Mouse (Mus musculus): ENCODE data around the gene Muc4.

Gene Muc4
- long read RNA-seq, experiment 1: 0 reads
- long read RNA-seq, experiment 2: 0 reads

DNA sequence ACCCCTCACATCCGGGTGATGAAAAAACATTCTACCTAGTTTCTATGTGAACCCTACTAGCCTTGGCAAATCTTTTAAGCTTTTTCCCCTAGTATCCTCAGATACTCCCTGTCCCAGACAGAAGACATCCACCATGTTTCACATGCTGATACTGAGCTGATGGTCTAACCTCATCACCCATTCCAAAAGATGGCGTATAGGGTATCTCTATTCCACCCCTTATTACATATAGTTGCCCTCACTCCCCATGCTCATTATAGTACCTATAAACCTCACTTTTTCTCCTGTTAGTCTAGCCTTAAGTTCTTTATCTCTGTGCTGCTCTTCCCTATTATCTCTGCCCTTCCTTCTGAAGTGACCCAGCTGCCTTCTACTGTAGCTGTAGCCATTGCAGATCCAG, at the start of gene Muc4:
Muc4 (plus strand) TSS at position 301 of the 400 bp plus-strand sequence.
- intact Hi-C loops (cut with DNase I): no loop called here

DNA sequence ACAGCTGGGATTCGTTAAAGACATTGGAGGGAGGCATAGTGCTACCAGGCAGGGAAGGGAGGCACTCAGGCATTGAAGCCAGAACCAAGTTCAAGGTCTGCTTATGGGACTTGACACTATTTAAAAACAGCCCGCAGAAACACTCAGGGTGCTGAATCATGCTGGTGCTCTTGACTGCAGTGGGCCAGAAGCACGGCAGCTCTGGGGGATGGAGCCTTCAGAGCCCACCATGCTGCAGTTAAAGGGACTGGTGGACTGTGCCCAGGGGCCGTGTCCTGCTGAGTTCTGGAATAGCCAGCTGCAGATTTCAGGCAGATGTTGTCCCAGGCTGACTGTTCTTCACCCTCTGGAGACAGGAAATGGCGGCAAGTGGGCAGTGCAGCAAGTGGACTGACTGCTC, 49.7 kb upstream of the Muc4 start:
- intact Hi-C loops (cut with DNase I): no loop called here

DNA sequence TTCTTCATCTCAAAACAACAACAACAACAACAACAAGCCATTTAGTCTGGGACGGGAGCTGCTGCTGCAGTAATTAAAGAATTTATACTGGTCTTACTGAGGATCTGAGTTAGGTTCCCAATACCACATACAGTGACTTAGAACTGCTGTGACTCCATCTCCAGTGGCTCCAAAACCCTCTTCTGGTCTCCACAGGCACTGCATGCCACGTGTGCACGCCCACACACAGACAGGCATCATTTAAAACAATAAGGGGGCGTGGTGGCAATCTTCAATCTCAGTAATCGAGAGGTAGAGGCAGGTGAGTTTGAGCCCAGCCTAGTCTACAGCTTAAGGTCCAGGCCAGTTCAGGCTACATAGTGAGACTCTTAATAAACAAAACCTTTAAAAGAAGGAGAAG, 48.5 kb upstream of the Muc4 start:
- intact Hi-C loops (cut with DNase I): no loop called here

GRCm38 (mm10) chr16:32688770-32689169, 46.9 kb upstream of the Muc4 start:
- intact Hi-C loops (cut with DNase I): loop anchor here (2.0 kb wide), 1 partner anchor 50 kb away; no protein-coding TSS in a partner anchor

- intact Hi-C loops (cut with DNase I): loop anchor here (2.0 kb wide), 1 partner anchor 51 kb away; no protein-coding TSS in a partner anchor
Observed at GRCm38 (mm10) chr16:32689501-32689900, 46.2 kb upstream of the Muc4 start.

DNA sequence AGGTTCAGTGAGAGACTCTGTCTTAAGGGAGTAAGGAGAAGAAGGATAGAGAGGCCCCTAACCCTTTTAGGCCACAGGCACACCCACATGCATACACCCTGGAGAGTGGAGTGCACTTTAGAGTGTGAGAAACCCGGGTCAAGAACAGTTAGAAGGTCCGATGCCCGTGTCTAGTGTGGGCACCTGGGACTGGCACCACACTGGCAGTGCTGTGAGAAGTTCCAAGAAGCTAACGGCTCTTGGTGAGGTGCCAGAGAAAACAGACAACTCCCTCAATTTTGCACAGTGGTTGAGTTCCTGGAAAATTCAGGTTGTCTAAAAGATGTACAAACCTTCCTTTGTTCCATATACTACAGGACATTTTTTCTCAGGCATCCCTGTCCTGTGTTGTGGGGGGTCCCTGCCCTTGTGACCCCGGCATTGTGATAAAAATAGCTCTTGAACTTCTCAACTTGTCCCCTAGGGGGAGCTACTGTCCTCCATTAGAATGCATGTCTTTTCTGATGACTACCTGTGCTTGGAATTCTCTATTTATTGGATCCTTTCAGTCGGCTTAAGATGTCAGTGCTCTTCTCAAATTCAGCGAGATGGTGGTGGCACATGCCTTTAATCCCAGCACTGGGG, 38.7 kb upstream of the Muc4 start:
- intact Hi-C loops (cut with DNase I): no loop called here

DNA sequence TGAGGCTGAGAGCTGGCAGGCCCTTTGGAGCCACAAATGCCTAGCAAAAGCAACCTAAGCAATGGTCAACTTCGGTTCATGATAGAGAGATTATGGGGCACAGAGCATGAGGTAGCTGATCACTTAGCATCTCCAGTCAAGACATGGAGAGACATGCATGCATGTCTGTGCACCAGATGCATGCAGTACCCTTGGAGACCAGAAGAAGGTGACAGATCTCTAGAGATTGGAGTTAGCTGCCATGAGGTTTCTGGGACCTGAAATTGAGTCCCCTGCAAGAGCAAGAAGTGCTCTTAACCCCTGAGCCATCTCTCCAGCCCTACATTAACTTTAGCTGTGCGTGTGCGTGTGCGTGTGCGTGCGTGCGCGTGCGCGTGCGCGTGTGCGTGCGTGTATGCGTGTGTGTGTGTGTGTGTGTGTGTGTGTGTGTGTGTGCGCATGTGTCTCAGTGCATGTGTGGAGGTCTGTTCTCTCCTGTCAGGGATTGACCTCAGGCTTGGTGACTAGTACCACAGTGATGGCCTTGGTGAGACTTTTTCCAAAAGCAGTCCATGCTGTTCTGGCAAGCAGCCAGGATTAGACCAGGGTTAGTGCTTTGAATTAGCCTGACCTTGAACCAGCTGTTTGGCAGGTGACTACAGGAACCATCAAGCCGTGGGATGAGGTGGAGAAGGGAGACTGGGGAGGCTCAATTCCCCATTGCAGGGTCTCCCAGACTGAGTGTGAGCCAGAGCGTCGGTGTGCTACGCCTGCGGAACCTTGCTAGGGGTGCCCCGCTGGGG, 37.8 kb upstream of the Muc4 start:
- intact Hi-C loops (cut with DNase I): no loop called here

- intact Hi-C loops (cut with DNase I): no loop called here
Observed at GRCm38 (mm10) chr16:32698550-32698949, 37.1 kb upstream of the Muc4 start.

DNA sequence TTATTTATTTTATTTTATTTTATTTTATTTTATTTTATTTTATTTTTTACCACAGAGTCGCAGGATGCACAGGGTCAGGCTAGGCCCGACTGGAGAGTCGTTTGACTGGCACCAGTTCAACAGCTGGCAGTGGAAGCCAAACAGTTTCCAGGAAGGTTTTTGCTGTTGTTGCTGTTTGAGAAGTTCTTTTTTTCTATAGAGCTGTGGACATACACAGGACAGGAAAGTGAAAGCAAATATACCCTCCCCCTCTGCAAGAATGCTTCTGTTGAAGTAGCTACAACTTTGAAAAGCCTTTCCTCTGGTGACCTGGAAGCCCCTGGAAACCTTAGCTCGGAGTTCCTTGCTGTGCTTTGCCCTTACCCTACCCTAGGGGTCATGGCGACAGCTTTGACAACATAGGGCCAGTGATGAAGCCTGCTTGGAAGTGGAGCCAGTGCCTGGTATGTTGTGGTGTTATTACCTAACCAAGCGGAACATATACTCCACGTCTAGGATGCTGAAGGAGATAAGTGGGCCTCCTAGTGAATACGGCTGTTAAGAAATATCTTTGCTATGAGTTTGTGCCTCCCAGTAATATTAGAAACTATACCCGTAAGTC, 32.3 kb upstream of the Muc4 start:
- intact Hi-C loops (cut with DNase I): no loop called here

- intact Hi-C loops (cut with DNase I): no loop called here
Observed at GRCm38 (mm10) chr16:32705606-32706005, 30.1 kb upstream of the Muc4 start.

GRCm38 (mm10) chr16:32707111-32707823, 28.4 kb upstream of the Muc4 start:
- intact Hi-C loops (cut with DNase I): no loop called here

DNA sequence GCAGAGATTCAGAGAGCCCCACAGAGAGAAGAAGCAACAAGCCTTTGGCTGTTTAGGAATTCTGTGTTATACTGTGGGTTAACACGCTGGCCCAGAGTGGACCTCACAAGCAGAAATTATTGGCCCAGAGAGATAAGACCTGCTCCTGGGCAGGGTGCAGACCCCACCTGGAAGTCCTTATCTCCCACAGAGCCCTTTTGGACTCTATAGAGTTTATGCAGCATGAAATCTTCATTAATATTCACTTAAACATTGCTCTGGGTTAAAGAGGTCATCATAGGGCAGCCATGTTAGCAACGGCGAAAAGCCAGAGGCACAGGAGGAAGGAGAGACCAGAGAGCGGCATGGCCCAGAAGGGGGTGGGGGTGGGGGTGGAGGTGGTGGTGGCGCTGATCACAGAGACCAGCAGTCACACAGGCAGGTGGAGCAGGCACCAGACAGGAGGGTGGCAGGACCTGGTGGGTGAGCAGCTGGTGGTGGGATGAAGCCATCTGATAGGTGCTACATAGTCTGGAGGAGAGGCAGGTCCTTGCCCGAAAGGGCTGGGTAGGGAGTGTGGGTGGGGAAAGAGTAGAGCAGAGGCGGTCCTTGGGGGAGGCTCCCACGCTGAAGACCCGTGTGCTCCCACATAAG, 27.7 kb upstream of the Muc4 start:
- intact Hi-C loops (cut with DNase I): no loop called here

DNA sequence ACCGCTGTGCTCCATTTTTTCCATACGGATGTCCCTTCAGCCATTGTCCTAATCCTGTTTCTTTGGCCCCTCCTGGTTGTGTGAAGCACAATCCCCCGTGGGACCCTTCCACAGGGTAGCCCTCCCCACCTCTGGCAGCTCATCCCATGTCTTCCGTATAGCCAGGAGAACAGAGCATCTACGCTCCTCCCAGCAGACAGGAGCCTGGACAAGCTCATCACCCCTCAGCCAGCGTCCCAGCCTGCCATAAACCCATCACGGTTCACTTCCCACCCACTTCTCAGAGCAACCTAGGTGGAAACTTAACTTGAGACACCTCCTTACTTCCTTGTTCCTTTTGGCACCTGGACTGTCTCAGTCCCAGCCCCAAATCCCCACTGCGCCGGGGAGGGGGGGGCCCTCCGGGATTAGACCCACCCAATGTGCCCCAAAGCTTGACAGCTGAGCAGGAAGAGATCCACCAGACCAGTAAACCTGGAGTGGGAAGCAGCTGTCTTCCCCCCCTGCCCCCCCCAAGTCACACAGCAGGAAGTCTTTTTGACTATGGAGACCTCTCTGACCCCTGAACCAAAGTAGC, 27.1 kb upstream of the Muc4 start:
- intact Hi-C loops (cut with DNase I): no loop called here

- intact Hi-C loops (cut with DNase I): no loop called here
Observed at GRCm38 (mm10) chr16:32709116-32709515, 26.6 kb upstream of the Muc4 start.

GRCm38 (mm10) chr16:32710426-32711070, 25.1 kb upstream of the Muc4 start:
- intact Hi-C loops (cut with DNase I): no loop called here

- intact Hi-C loops (cut with DNase I): no loop called here
Observed at GRCm38 (mm10) chr16:32712202-32712601, 23.5 kb upstream of the Muc4 start.

GRCm38 (mm10) chr16:32713556-32713955, 22.1 kb upstream of the Muc4 start:
- intact Hi-C loops (cut with DNase I): no loop called here

DNA sequence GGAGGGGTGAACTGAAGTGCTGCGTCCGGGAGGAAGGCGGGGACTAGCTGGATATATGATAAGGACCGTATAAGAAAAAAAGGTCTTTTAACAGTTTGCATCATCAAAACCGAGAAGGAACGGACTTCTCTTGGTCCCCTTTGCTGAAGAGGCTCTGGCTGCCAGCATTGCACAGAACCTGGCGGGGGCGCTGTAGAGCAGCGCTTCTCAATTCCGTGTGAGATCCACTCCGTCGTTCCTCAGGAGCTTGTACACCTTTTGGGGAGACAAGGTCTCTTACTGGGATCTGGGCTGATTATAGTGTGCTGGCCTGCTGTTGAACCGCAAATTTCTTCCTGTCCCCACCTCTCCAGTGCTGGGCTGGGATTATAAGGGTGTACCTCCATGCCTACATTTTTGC, 20.3 kb upstream of the Muc4 start:
- intact Hi-C loops (cut with DNase I): no loop called here

GRCm38 (mm10) chr16:32723163-32723562, 12.5 kb upstream of the Muc4 start:
- intact Hi-C loops (cut with DNase I): no loop called here

GRCm38 (mm10) chr16:32723767-32724166, 11.9 kb upstream of the Muc4 start:
- intact Hi-C loops (cut with DNase I): no loop called here
